Mouse (Mus musculus) testis, adult 2 months (tissue): ENCODE measurements around the gene Polrmt. TPM values are rescaled to one million over a fixed set of nuclear protein-coding genes. Genes with fewer than 3 reads are reported as not detected.
A peak's percentile ranks its signal among the peaks of the same experiment; 100 is the strongest.
"Not testable (repeated sequence)": the region's sequence is repeated elsewhere in the genome, so short reads cannot be mapped to it uniquely, and the experiment has no call there.

Source experiments
- H3K27ac ChIP-seq: fragments of 200-500 bp; 2 replicates; pipeline ENCODE4 v1.5.1; 2012; ENCODE audit warnings: low read depth, low read length; ENCODE audit not compliant: control insufficient read depth, insufficient read depth
- H3K27me3 ChIP-seq: fragments of 200-500 bp; 2 replicates; pipeline ENCODE4 v1.6.1; 2012; ENCODE audit warnings: mild to moderate bottlenecking, low read length, moderate library complexity; ENCODE audit not compliant: control insufficient read depth, insufficient read depth
- H3K36me3 ChIP-seq: fragments of 200-500 bp; 2 replicates; pipeline ENCODE4 v1.6.1; 2012; ENCODE audit warnings: mild to moderate bottlenecking, low read length; ENCODE audit not compliant: control insufficient read depth, insufficient read depth
- H3K4me1 ChIP-seq: fragments of 200-500 bp; 2 replicates; pipeline ENCODE4 v1.6.1; 2012; ENCODE audit warnings: low read length; ENCODE audit not compliant: control insufficient read depth, insufficient read depth
- H3K4me3 ChIP-seq: fragments of 200-500 bp; 2 replicates; pipeline ENCODE4 v1.5.1; 2012; ENCODE audit warnings: low read depth, mild to moderate bottlenecking, low read length, moderate library complexity, mixed read lengths; ENCODE audit not compliant: control insufficient read depth
- CTCF ChIP-seq: fragments of 200-500 bp; IDR thresholded peaks from 2 replicates; pipeline ENCODE4 v1.5.1; 2012; ENCODE audit warnings: low read depth, mild to moderate bottlenecking, inconsistent platforms, low read length, moderate library complexity; ENCODE audit not compliant: control insufficient read depth, insufficient read depth, insufficient replicate concordance
- POLR2A ChIP-seq: fragments of 200-500 bp; IDR thresholded peaks from 2 replicates; pipeline ENCODE4 v1.6.1; 2012; ENCODE audit warnings: low read depth, mild to moderate bottlenecking, inconsistent platforms, low read length, moderate library complexity; ENCODE audit not compliant: control insufficient read depth
- polyA plus RNA-seq: library from polyadenylated mRNA; depleted of rRNA; stranded (reverse); fragments of >200 nt; gene quantifications from 2 replicates; pipeline ENCODE4 v1.2.3, GENCODE M21; 2012

Gene Polrmt
- polyA plus RNA-seq, 1 experiment: 30.6 TPM

DNA sequence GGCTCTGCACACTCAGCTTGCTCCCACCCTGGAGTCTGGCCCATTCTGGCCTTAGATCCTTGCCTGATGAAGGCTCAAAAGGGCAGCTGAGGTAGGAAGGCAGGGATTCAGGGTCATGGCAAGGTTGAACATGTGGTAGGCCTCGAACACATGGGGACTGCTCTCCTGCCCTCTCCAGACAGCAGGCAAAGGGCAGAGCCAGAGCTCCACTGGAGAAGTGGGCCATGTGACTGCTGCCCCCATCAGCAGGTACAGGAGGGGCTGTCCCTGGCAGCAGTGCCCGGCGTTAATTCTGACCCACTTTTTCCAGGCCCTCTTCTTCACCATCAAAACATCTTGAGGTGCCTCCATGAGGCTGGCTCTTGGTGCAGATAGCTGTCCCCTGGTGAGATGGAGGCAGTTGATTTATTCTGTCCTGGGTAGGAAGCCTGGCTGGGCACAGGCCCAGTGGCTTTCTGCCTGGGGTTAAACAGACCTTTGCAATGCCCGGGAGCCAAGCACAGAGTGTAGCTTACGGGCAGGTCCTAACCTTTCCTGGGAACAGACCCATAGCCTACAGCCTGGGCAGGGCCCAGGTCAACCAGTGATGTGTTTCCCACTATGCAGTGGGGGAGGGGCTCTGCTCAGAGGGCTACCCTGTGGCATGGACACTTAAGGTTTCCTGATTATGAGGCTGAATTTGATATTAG is 39.8 kb downstream of the Polrmt start:
- Histone ChIP-seq H3K36me3 (no peaks in the 10 kb centered on the region; the same call in 1 of the 2 replicates), H3K4me1 (peaks cover 26% of the 10 kb centered on the region), H3K27ac (no peak overlapping the region), H3K27me3 (no peaks in the 10 kb centered on the region), H3K4me3 (peak overlapping the region; percentile 5; the same call in 1 of the 2 replicates)
- no peak for TF ChIP-seq POLR2A
- TF ChIP-seq CTCF: no peak

- Histone ChIP-seq H3K4me3 (peak overlapping the region; percentile 96), H3K27me3 (no peaks in the 10 kb centered on the region), H3K27ac (no peak overlapping the region), H3K36me3 (no peaks in the 10 kb centered on the region; the same call in 1 of the 2 replicates), H3K4me1 (peaks cover 32% of the 10 kb centered on the region)
- TF ChIP-seq POLR2A (no peak), CTCF (no peak)
Measured at GRCm38 (mm10) chr10:79705951-79706350, 40.4 kb downstream of the Polrmt start.

GRCm38 (mm10) chr10:79704970-79705360 is 41.4 kb downstream of the Polrmt start:
- H3K27me3 ChIP-seq: no peaks in the 10 kb centered on the region
- no peak for TF ChIP-seq POLR2A
- no peak for TF ChIP-seq CTCF
- peaks cover 36% of the 10 kb centered on the region for H3K4me1 ChIP-seq
- H3K27ac ChIP-seq: peak overlapping the region; percentile 93
- H3K4me3 ChIP-seq: peak overlapping the region; percentile 96
- H3K36me3 ChIP-seq: no peaks in the 10 kb centered on the region; the same call in 1 of the 2 replicates

- H3K4me3 ChIP-seq: peak within 1 kb of the TSS; percentile 96
- peak; percentile 99 for TF ChIP-seq POLR2A
- no peak for TF ChIP-seq CTCF
- no peaks in the 10 kb centered on the region for H3K27me3 ChIP-seq
- no peaks in the 10 kb centered on the region; the same call in 1 of the 2 replicates for H3K36me3 ChIP-seq
- peaks cover 32% of the 10 kb centered on the region for H3K4me1 ChIP-seq
- peak within 1 kb of the TSS; percentile 93 for H3K27ac ChIP-seq
Measured at GRCm38 (mm10) chr10:79704065-79704969, 42.1 kb downstream of the Polrmt start, which contains the start of gene Bsg. Gene Bsg, plus strand, starts transcription at chr10:79704491.

DNA sequence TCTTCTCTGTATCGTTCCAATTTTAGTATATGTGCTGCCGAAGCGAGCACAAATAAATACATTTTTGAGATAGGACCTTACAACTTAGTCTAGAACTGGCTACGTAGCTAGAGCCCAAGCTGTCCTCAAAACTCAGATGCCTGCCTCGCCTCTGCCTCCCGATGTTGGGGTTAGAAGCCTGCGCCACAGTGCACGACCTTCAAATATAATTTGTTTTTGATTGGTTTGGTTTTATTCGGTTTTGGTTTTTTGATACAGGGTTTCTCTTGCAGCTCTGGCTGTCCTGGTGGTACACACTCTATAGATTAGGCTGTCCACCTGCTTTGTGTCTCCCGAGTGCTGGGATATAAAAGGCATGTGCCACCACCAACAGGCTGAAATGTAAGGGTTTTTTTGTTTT is 42.8 kb downstream of the Polrmt start:
- TF ChIP-seq CTCF (no peak), POLR2A (no peak)
- Histone ChIP-seq H3K4me3 (peak overlapping the region; percentile 96), H3K4me1 (peaks cover 32% of the 10 kb centered on the region), H3K27me3 (no peaks in the 10 kb centered on the region), H3K27ac (peak overlapping the region; percentile 57), H3K36me3 (no peaks in the 10 kb centered on the region)

DNA sequence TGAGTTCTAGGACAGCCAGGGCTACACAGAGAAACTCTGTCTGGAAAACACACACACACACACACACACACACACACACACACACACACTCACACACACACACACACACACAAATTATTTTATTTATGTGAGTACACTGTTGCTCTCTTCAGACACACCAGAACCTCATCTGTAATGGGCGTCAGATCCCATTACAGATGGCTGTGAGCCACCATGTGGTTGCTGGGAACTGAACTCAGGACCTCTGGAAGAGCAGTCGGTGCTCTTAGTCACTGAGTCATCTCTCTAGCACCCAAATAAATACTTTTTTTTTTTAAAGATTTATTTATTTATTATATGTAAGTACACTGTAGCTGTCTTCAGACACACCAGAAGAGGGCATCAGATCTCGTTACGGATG is 43.4 kb downstream of the Polrmt start:
- H3K4me3 ChIP-seq, H3K27me3 ChIP-seq, H3K27ac ChIP-seq, H3K36me3 ChIP-seq: not testable (repeated sequence)
- peaks cover 32% of the 10 kb centered on the region for H3K4me1 ChIP-seq

DNA sequence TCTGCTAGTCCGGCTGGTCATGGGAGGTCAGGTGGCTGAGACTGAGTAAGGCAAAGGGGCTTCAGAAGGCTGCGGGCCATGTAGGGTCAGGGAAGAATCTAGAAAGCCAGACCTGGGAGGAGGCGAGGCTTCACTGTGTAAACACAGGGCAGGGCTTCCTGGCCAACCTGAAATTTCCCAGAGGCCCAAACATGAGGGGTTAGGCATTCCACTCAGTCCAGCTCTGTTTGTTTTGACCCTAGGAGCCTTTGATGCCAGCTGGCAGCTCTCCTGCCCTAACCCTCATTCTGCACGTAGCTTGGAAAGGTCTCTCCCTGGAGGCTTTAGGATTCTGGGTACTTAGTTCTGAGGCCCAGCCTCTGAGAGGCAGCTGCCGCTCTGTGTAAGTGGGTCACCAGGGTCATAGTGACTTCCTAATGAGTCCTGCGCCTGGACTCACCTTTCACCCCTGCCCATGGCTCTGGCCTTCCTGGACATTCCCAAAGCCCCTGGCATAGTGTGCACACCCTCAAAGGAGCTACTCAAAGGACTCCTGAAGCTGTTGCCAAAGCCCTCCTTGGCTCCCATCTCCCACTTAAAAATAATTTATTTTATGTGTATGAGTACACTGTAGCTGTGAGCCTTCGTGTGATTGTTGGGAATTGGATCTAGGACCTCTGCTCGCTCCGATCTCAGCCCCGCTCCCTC is 44.8 kb downstream of the Polrmt start:
- H3K27ac ChIP-seq: peak overlapping the region; percentile 77

More for the DNA sequence above, 44.8 kb downstream of the Polrmt start:
- TF ChIP-seq POLR2A (no peak), CTCF (no peak)
- Histone ChIP-seq H3K4me3 (no peak overlapping the region), H3K36me3 (no peaks in the 10 kb centered on the region), H3K4me1 (peaks cover 30% of the 10 kb centered on the region), H3K27me3 (no peaks in the 10 kb centered on the region)
